Mouse (Mus musculus) hindbrain, embryonic 15.5 days (tissue): ENCODE measurements at regions not wholly inside any gene's neighbourhood (a gene's known extent, or its start where the extent isn't known, plus 50 kb on each side); places are given as distances from the start of the nearest gene placed in this dataset.

ENCODE experiments used
- ATAC-seq: fragments of 200-750 bp; cut with Nextera tagmentation; 2 replicates; pipeline ENCODE4 v1.8.0; 2017; ENCODE audit warnings: low read depth, moderate number of reproducible peaks, moderate TSS enrichment; ENCODE audit not compliant: low FRiP score
- H3K27ac ChIP-seq: fragments of 300-500 bp; sonication (generic); replicated peaks from 2 replicates; pipeline ENCODE4 v1.5.1; 2015; ENCODE audit warnings: mild to moderate bottlenecking, inconsistent platforms
- H3K27me3 ChIP-seq: fragments of 300-500 bp; sonication (generic); 2 replicates; pipeline ENCODE4 v1.6.1; 2015; ENCODE audit warnings: control low read depth, inconsistent platforms
- H3K36me3 ChIP-seq: fragments of 300-500 bp; sonication (generic); 2 replicates; pipeline ENCODE4 v1.6.1; 2015; ENCODE audit warnings: control low read depth, inconsistent platforms
- H3K4me1 ChIP-seq: fragments of 300-500 bp; sonication (generic); replicated peaks from 2 replicates; pipeline ENCODE4 v1.6.1; 2015; ENCODE audit warnings: control low read depth, inconsistent platforms
- H3K4me2 ChIP-seq: fragments of 300-500 bp; sonication (generic); 2 replicates; pipeline ENCODE4 v1.6.1; 2015; ENCODE audit warnings: moderate library complexity, mild to moderate bottlenecking, inconsistent platforms
- H3K4me3 ChIP-seq: fragments of 300-500 bp; sonication (generic); 2 replicates; pipeline ENCODE4 v1.5.1; 2015; ENCODE audit warnings: mild to moderate bottlenecking, inconsistent platforms
- H3K9ac ChIP-seq: fragments of 300-500 bp; sonication (generic); 2 replicates; pipeline ENCODE4 v1.6.1; 2015; ENCODE audit warnings: inconsistent platforms
- H3K9me3 ChIP-seq: fragments of 300-500 bp; sonication (generic); 2 replicates; pipeline ENCODE4 v1.6.1; 2016; ENCODE audit warnings: control low read depth, inconsistent platforms
- WGBS: fragments of 180-500 bp; shearing (Covaris S2); methylation state at CpG from one replicate; pipeline ENCODE4 v1.1.7; 2015; 5-methylcytosine and 5-hydroxymethylcytosine counted together

DNA sequence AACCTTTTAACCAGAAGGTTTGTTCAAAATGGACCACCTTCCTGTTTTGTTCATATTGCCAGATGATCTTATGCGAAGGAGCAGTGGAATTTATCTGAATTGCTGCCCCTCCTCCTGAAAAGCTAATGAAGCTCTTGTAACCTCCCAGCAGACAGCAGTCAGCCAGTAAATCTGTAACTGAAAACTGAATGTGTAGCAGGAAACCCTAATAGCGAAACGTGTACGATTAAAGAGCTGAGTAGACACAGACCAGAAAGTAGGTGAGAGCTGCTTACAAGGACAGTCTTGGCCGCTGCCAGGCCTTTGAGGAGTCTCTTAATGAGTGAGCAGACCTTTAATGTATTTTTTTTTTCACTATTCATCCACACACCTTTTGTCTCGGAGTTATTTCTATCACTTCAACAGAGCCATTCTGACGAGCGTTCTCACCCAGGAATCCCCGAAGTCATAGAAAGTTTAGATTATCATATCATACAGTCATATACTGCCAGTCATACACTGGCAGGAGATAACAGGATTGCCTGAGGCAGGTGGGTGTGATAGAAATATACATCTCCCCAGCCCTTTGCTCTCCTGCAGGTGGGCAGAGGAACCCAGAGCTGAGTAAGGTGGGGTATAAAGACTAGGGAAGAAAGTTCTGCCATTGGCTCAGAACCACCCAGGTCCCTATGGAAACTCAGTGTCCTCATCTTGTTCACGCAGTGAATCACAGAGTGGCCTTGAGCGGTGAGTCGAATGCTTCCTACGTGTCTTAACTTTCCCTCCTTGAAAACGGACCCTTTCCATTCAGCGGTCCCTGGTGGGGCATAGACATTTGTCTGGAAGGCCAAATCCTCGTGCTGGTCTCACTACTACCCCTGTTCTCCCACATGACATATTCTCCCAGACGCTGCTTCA is 72.4 kb upstream of the Prep start:
- H3K9ac ChIP-seq = no peak overlapping the region
- H3K4me2 ChIP-seq = no peak overlapping the region
- H3K4me3 ChIP-seq = no peak overlapping the region
- H3K27ac ChIP-seq = no peak overlapping the region
- H3K9me3 ChIP-seq = no peaks in the 10 kb centered on the region
- no peaks in the 10 kb centered on the region for H3K36me3 ChIP-seq
- peaks cover 12% of the 10 kb centered on the region for H3K4me1 ChIP-seq
- no peaks in the 10 kb centered on the region for H3K27me3 ChIP-seq
- WGBS = 60% methylated on average over 17 of the region's 17 CpGs
- ATAC-seq = no peak

DNA sequence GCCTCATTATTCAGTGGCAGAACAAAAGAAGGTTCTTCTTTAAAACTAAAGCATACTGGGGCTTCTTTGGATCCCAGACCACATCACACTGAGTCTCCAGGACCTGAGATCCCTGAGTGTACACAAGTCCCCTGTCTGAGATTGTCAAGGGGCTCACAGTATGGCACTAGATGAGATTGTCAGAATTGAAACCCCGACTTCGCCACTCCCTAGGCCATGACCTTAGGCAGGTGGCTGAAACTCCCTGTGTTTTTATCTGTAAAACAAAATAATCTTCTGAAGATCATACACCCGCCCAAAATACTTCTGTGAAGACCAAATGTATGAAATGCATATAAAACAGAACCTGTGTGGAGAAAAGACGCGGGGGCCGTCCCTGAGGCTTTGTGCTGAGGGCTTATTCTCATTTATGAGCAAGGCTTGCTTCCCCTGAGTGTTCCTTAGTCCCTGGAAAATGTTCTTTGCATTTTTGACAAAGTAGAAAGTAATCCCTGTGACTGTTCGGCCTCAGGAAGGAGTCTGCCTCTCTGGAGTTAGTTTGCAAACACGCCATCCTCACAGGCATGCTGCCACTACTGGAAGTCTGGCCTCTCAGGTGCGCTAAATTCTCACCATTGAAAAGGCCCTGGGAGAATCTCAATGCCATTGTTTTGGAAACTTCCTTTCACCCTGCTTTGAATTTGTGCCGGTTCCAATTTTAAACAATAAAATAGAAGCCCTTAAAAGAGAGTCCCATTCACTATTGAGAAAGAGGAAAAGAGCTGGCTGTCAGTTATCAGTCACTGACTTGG is 73.3 kb upstream of the Prep start:
- 50% methylated on average over 10 of the region's 10 CpGs for WGBS

DNA sequence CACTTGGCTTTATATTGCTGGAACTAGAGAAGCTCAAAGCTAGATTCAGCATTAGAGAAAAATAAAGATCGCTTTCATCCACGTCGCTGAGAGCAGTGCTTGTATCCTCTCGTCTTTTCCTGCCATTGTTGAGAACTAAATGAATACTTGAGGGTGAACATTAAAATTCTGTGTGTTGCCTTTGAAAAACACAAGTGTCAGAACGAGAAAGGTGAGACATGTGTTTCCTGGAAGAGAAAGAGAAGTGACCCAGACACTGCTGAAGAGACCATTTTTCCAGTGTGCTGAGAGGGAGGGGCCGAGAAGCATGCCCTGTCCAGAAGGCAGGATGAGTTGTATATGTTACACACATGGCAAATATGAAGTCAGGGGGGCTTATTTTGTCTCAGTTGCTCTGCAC is 77.5 kb upstream of the Prep start:
- WGBS = 77% methylated on average over 6 of the region's 6 CpGs
- no peak overlapping the region for H3K4me2 ChIP-seq

More for the DNA sequence above, 73.3 kb upstream of the Prep start:
- Histone ChIP-seq H3K4me1 (peaks cover 12% of the 10 kb centered on the region), H3K27me3 (no peaks in the 10 kb centered on the region), H3K27ac (no peak overlapping the region), H3K4me3 (no peak overlapping the region), H3K9ac (no peak overlapping the region), H3K9me3 (no peaks in the 10 kb centered on the region), H3K36me3 (no peaks in the 10 kb centered on the region), H3K4me2 (no peak overlapping the region)
- no peak for ATAC-seq

DNA sequence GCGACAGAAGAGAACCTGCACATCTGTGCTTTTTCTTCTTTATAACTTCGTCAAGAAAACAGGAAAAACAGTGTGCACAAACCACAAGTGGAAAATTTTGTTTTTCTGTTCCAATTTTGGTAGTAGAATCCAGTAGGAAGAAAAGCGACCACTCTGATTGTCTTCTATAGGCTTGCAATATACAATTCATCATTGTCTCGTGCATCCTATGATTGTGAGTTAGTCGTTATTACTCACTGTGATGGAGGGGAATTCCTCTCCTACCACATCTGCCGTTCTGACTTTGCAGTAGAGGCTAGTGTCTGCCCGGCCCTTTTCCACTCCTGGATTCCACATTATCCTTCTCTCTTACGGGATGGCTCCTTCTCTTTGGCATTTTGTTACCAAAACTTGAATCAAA is 78.2 kb upstream of the Prep start:
- no peak for ATAC-seq
- H3K4me3 ChIP-seq = no peak overlapping the region
- H3K9ac ChIP-seq = no peak overlapping the region
- no peak overlapping the region for H3K4me2 ChIP-seq
- no peaks in the 10 kb centered on the region for H3K27me3 ChIP-seq
- no peaks in the 10 kb centered on the region for H3K36me3 ChIP-seq
- H3K4me1 ChIP-seq = no peaks in the 10 kb centered on the region
- 85% methylated on average over 8 of the region's 8 CpGs for WGBS
- no peaks in the 10 kb centered on the region for H3K9me3 ChIP-seq
- H3K27ac ChIP-seq = no peak overlapping the region

More for the DNA sequence above, 77.5 kb upstream of the Prep start:
- Histone ChIP-seq H3K27ac (no peak overlapping the region), H3K4me1 (no peaks in the 10 kb centered on the region), H3K9me3 (no peaks in the 10 kb centered on the region), H3K9ac (no peak overlapping the region), H3K27me3 (no peaks in the 10 kb centered on the region), H3K4me3 (no peak overlapping the region), H3K36me3 (no peaks in the 10 kb centered on the region)
- no peak for ATAC-seq

DNA sequence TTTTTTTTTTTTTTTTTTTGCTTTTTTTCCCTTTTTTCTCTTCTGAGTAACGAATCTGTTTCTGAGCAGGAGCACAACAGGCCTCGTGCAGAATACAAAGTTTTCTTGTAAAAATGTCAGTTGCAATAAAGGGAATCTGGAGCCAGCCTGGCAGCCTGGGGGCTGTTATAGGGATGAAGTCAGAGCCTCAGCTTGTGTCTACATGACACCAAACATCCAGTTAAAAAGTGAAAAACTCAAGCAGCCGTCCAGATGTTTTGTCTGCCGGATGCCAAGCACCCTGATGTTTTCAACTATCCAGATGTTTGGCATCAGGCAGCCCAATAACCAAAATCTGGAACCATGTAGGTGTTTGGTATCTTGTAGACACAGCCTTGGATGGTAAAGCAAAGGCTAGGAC is 79.4 kb upstream of the Prep start:
- Histone ChIP-seq H3K4me3 (no peak overlapping the region), H3K9ac (no peak overlapping the region), H3K4me2 (no peak overlapping the region), H3K36me3 (no peaks in the 10 kb centered on the region), H3K27me3 (no peaks in the 10 kb centered on the region), H3K4me1 (no peaks in the 10 kb centered on the region), H3K9me3 (no peaks in the 10 kb centered on the region), H3K27ac (no peak overlapping the region)
- WGBS = 74% methylated on average over 4 of the region's 4 CpGs
- ATAC-seq = no peak

DNA sequence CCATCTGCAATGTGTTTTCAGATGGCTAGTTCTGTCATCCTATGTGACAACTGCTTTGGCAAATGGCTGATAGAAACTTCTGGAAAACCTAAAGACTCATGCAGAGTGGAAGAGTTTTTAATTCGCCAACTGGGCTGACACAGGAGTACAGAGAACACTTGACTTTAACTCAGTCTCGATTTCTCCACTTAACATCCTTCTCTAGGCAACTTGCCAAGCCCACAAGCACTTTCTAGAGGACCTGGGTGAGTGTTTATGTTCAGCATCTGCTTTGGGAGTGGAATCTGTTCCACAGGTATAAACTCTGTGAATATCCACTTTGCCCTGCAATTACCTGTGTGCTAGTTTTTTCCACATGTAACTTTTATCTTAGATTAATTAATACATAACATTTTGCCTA is 85.1 kb upstream of the Prep start:
- WGBS = 71% methylated on average over 2 of the region's 2 CpGs
- no peak for ATAC-seq
- H3K9ac ChIP-seq = no peak overlapping the region
- no peaks in the 10 kb centered on the region for H3K36me3 ChIP-seq
- no peak overlapping the region for H3K27ac ChIP-seq
- no peak overlapping the region for H3K4me2 ChIP-seq
- H3K4me3 ChIP-seq = no peak overlapping the region
- H3K9me3 ChIP-seq = 0 out of 2 replicates have a peak, but pooled peaks cover 4% of the 10 kb centered on the region
- H3K4me1 ChIP-seq = no peaks in the 10 kb centered on the region
- no peaks in the 10 kb centered on the region for H3K27me3 ChIP-seq

DNA sequence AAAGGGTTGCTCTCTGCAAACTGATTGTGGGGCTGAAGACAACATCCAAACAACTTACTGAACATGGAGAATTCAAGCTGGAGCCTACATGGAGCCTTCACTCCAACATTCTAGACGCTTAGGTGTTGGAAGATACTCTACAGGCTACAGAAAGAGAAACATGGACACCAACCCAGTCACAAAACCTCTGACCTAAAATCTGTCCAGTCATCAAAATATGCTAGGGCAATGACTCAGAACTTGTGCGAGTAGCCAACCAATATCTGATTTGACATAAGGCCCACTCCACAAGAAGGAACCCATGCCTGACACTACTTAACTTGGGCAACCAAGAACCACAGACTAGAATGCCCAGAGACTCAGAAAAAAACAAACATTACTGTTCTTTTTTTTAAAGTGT is 90.2 kb upstream of the Prep start:
- no peaks in the 10 kb centered on the region for H3K4me1 ChIP-seq
- H3K9me3 ChIP-seq = 0 out of 2 replicates have a peak, but pooled peaks cover 6% of the 10 kb centered on the region
- no peaks in the 10 kb centered on the region for H3K36me3 ChIP-seq
- no peak overlapping the region for H3K4me3 ChIP-seq
- WGBS = 91% methylated on average over 2 of the region's 2 CpGs
- no peak overlapping the region for H3K27ac ChIP-seq
- H3K4me2 ChIP-seq = no peak overlapping the region
- H3K9ac ChIP-seq = no peak overlapping the region
- no peak for ATAC-seq
- H3K27me3 ChIP-seq = no peaks in the 10 kb centered on the region

DNA sequence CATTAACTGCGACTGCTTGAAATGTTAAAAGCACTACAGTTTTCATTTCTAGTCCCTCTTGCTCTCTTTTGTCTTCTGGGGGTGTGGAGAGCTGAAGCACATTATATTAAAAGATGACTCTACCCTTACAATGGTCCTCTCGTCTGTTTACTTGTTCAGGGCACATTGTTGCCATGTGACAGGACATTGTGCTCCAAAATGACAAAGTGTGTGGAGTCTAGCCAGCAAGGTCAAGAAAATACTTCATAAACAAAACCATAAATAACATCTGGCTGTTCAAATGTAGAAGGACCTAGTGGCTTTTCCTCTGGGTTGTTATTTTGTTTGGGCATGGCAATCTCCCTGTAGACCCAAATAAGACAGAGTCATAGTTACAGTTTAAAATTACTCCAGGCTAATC is 95.1 kb upstream of the Prep start:
- H3K4me1 ChIP-seq = no peaks in the 10 kb centered on the region
- H3K4me3 ChIP-seq = no peak overlapping the region
- H3K9me3 ChIP-seq = 0 out of 2 replicates have a peak, but pooled peaks cover 2% of the 10 kb centered on the region
- no peak overlapping the region for H3K4me2 ChIP-seq
- H3K36me3 ChIP-seq = no peaks in the 10 kb centered on the region
- ATAC-seq = no peak
- 69% methylated on average over 2 of the region's 2 CpGs for WGBS
- H3K27ac ChIP-seq = no peak overlapping the region
- H3K27me3 ChIP-seq = no peaks in the 10 kb centered on the region
- H3K9ac ChIP-seq = no peak overlapping the region

DNA sequence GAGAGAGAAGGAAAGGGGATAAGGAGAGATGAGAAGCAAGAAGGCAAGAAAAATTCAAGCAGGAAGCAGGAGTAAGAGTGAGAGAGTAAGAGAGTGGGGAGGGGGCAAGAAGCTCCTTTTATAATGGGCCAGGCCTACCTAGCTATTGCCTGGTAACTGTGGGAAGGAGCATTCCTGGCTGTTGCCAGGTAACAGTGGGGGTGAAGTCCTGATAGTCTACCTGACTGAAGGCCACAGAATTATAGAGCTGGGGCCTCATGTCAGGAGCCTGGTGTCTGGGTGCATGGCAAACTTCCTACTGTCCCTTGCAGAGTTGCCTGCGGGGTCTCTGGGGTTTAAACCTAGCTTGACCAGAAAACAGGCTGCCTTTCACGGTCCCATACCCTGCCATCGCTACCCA is 107.0 kb upstream of the Prep start:
- Histone ChIP-seq H3K4me3 (no peak overlapping the region), H3K27me3 (no peaks in the 10 kb centered on the region), H3K36me3 (no peaks in the 10 kb centered on the region), H3K9ac (no peak overlapping the region), H3K9me3 (no peaks in the 10 kb centered on the region), H3K27ac (no peak overlapping the region), H3K4me1 (no peaks in the 10 kb centered on the region), H3K4me2 (no peak overlapping the region)
- no peak for ATAC-seq
- 90% methylated on average over 3 of the region's 3 CpGs for whole genome bisulfite sequencing

DNA sequence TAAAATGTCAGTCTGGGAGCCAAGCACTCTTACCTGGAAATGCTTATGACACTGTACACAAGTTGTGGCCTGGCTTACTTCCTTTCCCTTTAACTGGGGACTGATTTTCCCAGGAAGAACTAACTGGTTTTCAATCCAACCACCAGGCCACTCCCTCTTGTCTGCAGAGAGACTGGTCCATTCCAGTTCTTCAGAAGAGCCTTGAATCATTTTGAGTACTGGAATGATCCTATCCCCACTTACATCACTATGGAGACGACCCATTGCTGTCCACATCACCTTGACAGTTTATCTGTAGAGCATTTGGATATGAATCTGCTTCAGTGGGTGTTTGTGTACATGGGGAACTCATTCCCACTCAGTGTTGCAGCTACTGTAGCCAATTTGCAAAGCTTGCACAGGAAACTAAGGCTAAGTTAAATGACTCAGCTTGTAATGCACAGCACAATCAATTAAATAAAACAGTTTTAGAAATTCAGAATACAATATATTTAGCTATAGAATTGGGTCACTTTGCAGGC is 121.7 kb upstream of the Prep start:
- no peak for ATAC-seq
- H3K36me3 ChIP-seq = no peaks in the 10 kb centered on the region
- no peak overlapping the region for H3K4me2 ChIP-seq
- H3K9me3 ChIP-seq = no peaks in the 10 kb centered on the region
- H3K4me1 ChIP-seq = no peaks in the 10 kb centered on the region
- no peak overlapping the region for H3K9ac ChIP-seq
- whole genome bisulfite sequencing = 60% methylated on average over 1 of the region's 1 CpGs
- H3K27me3 ChIP-seq = no peaks in the 10 kb centered on the region
- H3K27ac ChIP-seq = no peak overlapping the region
- no peak overlapping the region for H3K4me3 ChIP-seq

DNA sequence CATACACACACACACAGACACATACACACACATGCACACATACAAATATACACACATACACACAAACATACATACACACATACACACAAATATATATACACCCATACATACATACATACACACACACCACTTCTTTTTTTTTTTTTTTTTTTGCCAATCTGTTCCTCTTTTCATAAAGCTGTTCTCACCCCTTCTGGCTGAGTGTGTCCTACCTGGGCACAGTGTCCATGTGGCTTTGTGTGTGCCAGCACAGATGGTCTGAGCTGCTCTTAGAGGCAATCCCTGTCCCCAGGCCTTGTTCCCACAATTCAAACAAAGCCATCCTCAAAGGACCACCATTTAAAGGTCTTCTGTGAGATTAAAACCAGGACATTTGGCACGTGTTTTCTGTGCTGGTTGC is 127.6 kb upstream of the Prep start:
- Histone ChIP-seq H3K4me2 (no peak overlapping the region), H3K9me3 (no peaks in the 10 kb centered on the region), H3K27me3 (no peaks in the 10 kb centered on the region), H3K4me3 (no peak overlapping the region), H3K36me3 (no peaks in the 10 kb centered on the region), H3K4me1 (no peaks in the 10 kb centered on the region), H3K9ac (no peak overlapping the region), H3K27ac (no peak overlapping the region)
- no peak for ATAC-seq
- WGBS = 50% methylated on average over 1 of the region's 1 CpGs

DNA sequence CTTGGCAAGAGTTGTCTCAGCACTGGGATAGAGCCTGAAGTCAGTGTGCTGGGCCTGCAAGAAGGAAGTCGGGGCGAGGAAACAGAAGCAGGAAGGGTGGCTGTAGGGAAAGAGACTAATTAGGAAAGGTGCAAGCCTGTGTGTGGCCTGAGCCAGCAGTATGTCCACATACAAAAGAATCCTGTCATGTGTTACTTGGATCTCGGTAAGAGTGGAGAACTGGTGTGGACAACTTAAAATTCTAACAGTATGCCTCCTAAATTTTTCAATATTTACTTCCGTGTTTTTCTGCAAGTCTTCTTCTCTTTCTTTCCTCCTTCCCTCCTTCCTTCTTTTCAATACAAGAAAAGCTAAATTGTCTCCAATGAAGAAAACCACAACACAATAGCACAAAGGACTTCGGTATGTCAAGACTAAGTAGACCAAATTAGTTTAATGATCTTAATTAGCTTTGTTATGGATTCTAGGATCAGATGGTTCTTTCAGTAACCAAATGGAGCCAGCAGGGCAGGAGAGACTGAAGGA is 130.0 kb upstream of the Prep start:
- no peaks in the 10 kb centered on the region for H3K9me3 ChIP-seq
- WGBS = 88% methylated on average over 5 of the region's 5 CpGs

More for the DNA sequence above, 130.0 kb upstream of the Prep start:
- no peak overlapping the region for H3K4me2 ChIP-seq
- no peaks in the 10 kb centered on the region for H3K27me3 ChIP-seq
- no peaks in the 10 kb centered on the region for H3K36me3 ChIP-seq
- no peak overlapping the region for H3K4me3 ChIP-seq
- H3K9ac ChIP-seq = no peak overlapping the region
- ATAC-seq = no peak
- H3K4me1 ChIP-seq = no peaks in the 10 kb centered on the region
- H3K27ac ChIP-seq = no peak overlapping the region
